Mouse (Mus musculus) liver, embryonic 14.5 days (tissue): ENCODE data around the gene Fgf8. TPM values are rescaled to one million over a fixed set of nuclear protein-coding genes. Genes with fewer than 3 reads are reported as not detected.

Experiments used
- ATAC-seq: fragments of 200-750 bp; cut with Nextera tagmentation; 2 replicates; pipeline ENCODE4 v1.8.0; 2017; ENCODE audit warnings: moderate number of reproducible peaks, mild to moderate bottlenecking, moderate library complexity; ENCODE audit not compliant: insufficient read depth
- DNase-seq, 3 experiments: peaks; one replicate each; pipeline ENCODE4 v3.0.0-alpha.2; 2012 to 2013; ENCODE audit warnings: low read depth in 3 of 3, low spot score in 3 of 3
- H3K27ac ChIP-seq: fragments of 300-500 bp; sonication (generic); 2 replicates; pipeline ENCODE4 v1.5.1; 2014; ENCODE audit warnings: moderate library complexity, mild to moderate bottlenecking, control low read depth, inconsistent platforms
- H3K27me3 ChIP-seq: fragments of 300-500 bp; sonication (generic); 2 replicates; pipeline ENCODE4 v1.6.1; 2014; ENCODE audit warnings: mild to moderate bottlenecking, low read length, moderate library complexity; ENCODE audit not compliant: control insufficient read depth, insufficient read depth
- H3K36me3 ChIP-seq: fragments of 300-500 bp; sonication (generic); replicated peaks from 2 replicates; pipeline ENCODE4 v1.6.1; 2014; ENCODE audit warnings: low read depth; ENCODE audit not compliant: control insufficient read depth, insufficient read depth
- H3K4me1 ChIP-seq, 2 experiments: fragments of 200-500 bp in 1 of 2; fragments of 300-500 bp in 1 of 2; sonication (generic) in 1 of 2; replicated peaks; 2 replicates each; pipeline ENCODE4 v1.6.1; 2012 to 2014; ENCODE audit warnings: antibody characterized with exemption in 1 of 2, inconsistent platforms in 1 of 2, low read length in 1 of 2; ENCODE audit not compliant: control insufficient read depth in 2 of 2, insufficient read depth in 2 of 2
- H3K4me2 ChIP-seq: fragments of 300-500 bp; sonication (generic); 2 replicates; pipeline ENCODE4 v1.6.1; 2014; ENCODE audit warnings: low read depth, mild to moderate bottlenecking, control low read depth, moderate library complexity
- H3K4me3 ChIP-seq, 2 experiments: fragments of 200-500 bp in 1 of 2; fragments of 300-500 bp in 1 of 2; sonication (generic) in 1 of 2; 2 replicates each; pipeline ENCODE4 v1.5.1; 2012 to 2014; ENCODE audit warnings: low read depth in 2 of 2, low read length in 2 of 2, mild to moderate bottlenecking in 2 of 2, control low read depth in 1 of 2, inconsistent platforms in 1 of 2, moderate library complexity in 1 of 2; ENCODE audit not compliant: insufficient read depth in 1 of 2
- H3K9ac ChIP-seq: fragments of 300-500 bp; sonication (generic); replicated peaks from 2 replicates; pipeline ENCODE4 v1.6.1; 2014; ENCODE audit warnings: mild to moderate bottlenecking, control low read depth, moderate library complexity
- H3K9me3 ChIP-seq: fragments of 300-500 bp; sonication (generic); 2 replicates; pipeline ENCODE4 v1.6.1; 2016; ENCODE audit warnings: low read length, mixed read lengths; ENCODE audit not compliant: control insufficient read depth
- CTCF ChIP-seq: IDR thresholded peaks from 2 replicates; pipeline ENCODE4 v1.5.1; 2016; ENCODE audit warnings: antibody characterized with exemption, low read depth, control low read depth
- EP300 ChIP-seq: IDR thresholded peaks from 2 replicates; pipeline ENCODE4 v1.6.1; 2016; ENCODE audit warnings: antibody characterized with exemption, low read depth
- WGBS: fragments of 180-500 bp; shearing (Covaris S2); extraction: QIAGEN DNeasy Blood & Tissue Kit; methylation state at CpG from one replicate; pipeline ENCODE4 v1.1.7; 2014; ENCODE audit not compliant: insufficient replicate concordance; 5-methylcytosine and 5-hydroxymethylcytosine counted together
- polyA plus RNA-seq, 2 experiments: library from polyadenylated mRNA; depleted of rRNA in 1 of 2; stranded (reverse) in 1 of 2; unstranded in 1 of 2; fragments of >200 nt; fragmentation: Nextera tagmentation in 1 of 2; extraction: Ambion mirVana in 1 of 2; gene quantifications; 2 replicates each; pipeline versions ENCODE4 v1.2.1 to v1.2.3; 2012 to 2014

The Fgf8 gene
- polyA plus RNA-seq, 2 experiments, result 0.08 TPM; not detected in 1

GRCm38 (mm10) chr19:45745344-45746152 lies 2.8 kb upstream of the Fgf8 start:
- no peaks in the 10 kb centered on the region for H3K36me3 ChIP-seq
- peaks cover 0 to 8% of the 10 kb centered on the region in 2 experiments; a peak in 1 of 4 replicates for H3K4me1 ChIP-seq
- no peak overlapping the region; a peak in 1 of 4 replicates for H3K4me3 ChIP-seq
- WGBS, result 6% methylated on average over 32 of the region's 32 CpGs
- H3K4me2 ChIP-seq, result no peak overlapping the region; the same call in 1 of the 2 replicates
- DNase-seq (no peak), ATAC-seq (no peak)
- H3K27ac ChIP-seq, result no peak overlapping the region
- H3K9ac ChIP-seq, result no peak overlapping the region
- H3K27me3 ChIP-seq, result peaks cover 58% of the 10 kb centered on the region
- TF ChIP-seq CTCF, result no peak
- no peak for TF ChIP-seq EP300
- H3K9me3 ChIP-seq, result no peaks in the 10 kb centered on the region

- ATAC-seq, result no peak
- no peak overlapping the region for H3K4me3 ChIP-seq
- no peak overlapping the region for H3K4me2 ChIP-seq
- H3K36me3 ChIP-seq, result no peaks in the 10 kb centered on the region
- H3K9me3 ChIP-seq, result no peaks in the 10 kb centered on the region
- no peak for DNase-seq
- TF ChIP-seq CTCF (no peak), EP300 (no peak)
- WGBS, result 20% methylated on average over 7 of the region's 7 CpGs
- H3K27me3 ChIP-seq, result peaks cover 77% of the 10 kb centered on the region
- peaks cover 0 to 5% of the 10 kb centered on the region in 2 experiments; a peak in 1 of 4 replicates for H3K4me1 ChIP-seq
- H3K27ac ChIP-seq, result no peak overlapping the region
- H3K9ac ChIP-seq, result no peak overlapping the region
These were observed 904 bp upstream of the Fgf8 start for GRCm38 (mm10) chr19:45743619-45744018.

GRCm38 (mm10) chr19:45742984-45743575 lies 365 bp upstream of the Fgf8 start:
- peak overlapping the region in 1 of 2 experiments; percentile 25; a peak in 2 of 4 replicates for H3K4me3 ChIP-seq

GRCm38 (mm10) chr19:45741431-45742217 lies 1.1 kb downstream of the Fgf8 start:
- DNase-seq, result no peak

More at GRCm38 (mm10) chr19:45742984-45743575, 365 bp upstream of the Fgf8 start:
- peaks cover 0 to 2% of the 10 kb centered on the region in 2 experiments; a peak in 1 of 4 replicates for H3K4me1 ChIP-seq
- DNase-seq, result no peak
- H3K9ac ChIP-seq, result no peak overlapping the region
- H3K27me3 ChIP-seq, result peaks cover 82% of the 10 kb centered on the region
- peak overlapping the region; percentile 37 for H3K4me2 ChIP-seq
- no peak for ATAC-seq
- no peaks in the 10 kb centered on the region for H3K36me3 ChIP-seq
- no peak for TF ChIP-seq EP300
- 2% methylated on average over 23 of the region's 44 CpGs for WGBS
- H3K27ac ChIP-seq, result no peak overlapping the region
- no peaks in the 10 kb centered on the region for H3K9me3 ChIP-seq

More at GRCm38 (mm10) chr19:45741431-45742217, 1.1 kb downstream of the Fgf8 start:
- Histone ChIP-seq H3K4me3 (no peak overlapping the region), H3K27ac (no peak overlapping the region), H3K9ac (no peak overlapping the region), H3K27me3 (peaks cover 95% of the 10 kb centered on the region), H3K36me3 (no peaks in the 10 kb centered on the region), H3K4me2 (no peak overlapping the region), H3K9me3 (no peaks in the 10 kb centered on the region), H3K4me1 (peaks cover 0 to 2% of the 10 kb centered on the region in 2 experiments; a peak in 2 of 4 replicates)
- no peak for TF ChIP-seq CTCF
- no peak for TF ChIP-seq EP300
- no peak for ATAC-seq
- 4% methylated on average over 45 of the region's 45 CpGs for WGBS
